Mouse (Mus musculus) neural tube, embryonic 14.5 days (tissue): ENCODE measurements at regions not wholly inside any gene's neighbourhood (a gene's known extent, or its start where the extent isn't known, plus 50 kb on each side); places are given as distances from the start of the nearest gene placed in this dataset.
A peak's percentile ranks its signal among the peaks of the same experiment; 100 is the strongest.

Source experiments
- ATAC-seq: fragments of 200-750 bp; cut with Nextera tagmentation; 2 replicates; pipeline ENCODE4 v1.8.0; 2017; ENCODE audit warnings: low read depth, mild to moderate bottlenecking, moderate TSS enrichment, moderate library complexity
- H3K27ac ChIP-seq: fragments of 300-500 bp; sonication (generic); 2 replicates; pipeline ENCODE4 v1.5.1; 2014; ENCODE audit warnings: low read depth, mild to moderate bottlenecking, control low read depth, low read length, moderate library complexity, mixed read lengths
- H3K27me3 ChIP-seq: fragments of 300-500 bp; sonication (generic); 2 replicates; pipeline ENCODE4 v1.6.1; 2014; ENCODE audit warnings: low read length; ENCODE audit not compliant: control insufficient read depth, insufficient read depth
- H3K36me3 ChIP-seq: fragments of 300-500 bp; sonication (generic); 2 replicates; pipeline ENCODE4 v1.6.1; 2014; ENCODE audit warnings: low read length, mixed read lengths; ENCODE audit not compliant: control insufficient read depth, insufficient read depth
- H3K4me1 ChIP-seq: fragments of 300-500 bp; sonication (generic); 2 replicates; pipeline ENCODE4 v1.6.1; 2014; ENCODE audit warnings: low read length; ENCODE audit not compliant: control insufficient read depth, insufficient read depth
- H3K4me2 ChIP-seq: fragments of 300-500 bp; sonication (generic); 2 replicates; pipeline ENCODE4 v1.6.1; 2014; ENCODE audit warnings: mild to moderate bottlenecking, low read depth, low read length, control low read depth
- H3K4me3 ChIP-seq: fragments of 300-500 bp; sonication (generic); 2 replicates; pipeline ENCODE4 v1.5.1; 2014; ENCODE audit warnings: low read depth, low read length, control low read depth, mixed read lengths
- H3K9ac ChIP-seq: fragments of 300-500 bp; sonication (generic); replicated peaks from 2 replicates; pipeline ENCODE4 v1.6.1; 2014; ENCODE audit warnings: low read depth, mild to moderate bottlenecking, control low read depth, low read length, mixed read lengths
- H3K9me3 ChIP-seq: fragments of 300-500 bp; sonication (generic); 2 replicates; pipeline ENCODE4 v1.6.1; 2016; ENCODE audit warnings: low read length; ENCODE audit not compliant: control insufficient read depth
- WGBS: fragments of 180-500 bp; shearing (Covaris S2); extraction: QIAGEN DNeasy Blood & Tissue Kit; methylation state at CpG from one replicate; pipeline ENCODE4 v1.1.7; 2014; 5-methylcytosine and 5-hydroxymethylcytosine counted together

GRCm38 (mm10) chr1:35535470-35535869, 532.7 kb upstream of the Hs6st1 start:
- Histone ChIP-seq H3K4me2 (no peak overlapping the region), H3K9me3 (no peaks in the 10 kb centered on the region), H3K27me3 (no peaks in the 10 kb centered on the region), H3K4me3 (no peak overlapping the region), H3K36me3 (no peaks in the 10 kb centered on the region), H3K27ac (no peak overlapping the region), H3K4me1 (no peaks in the 10 kb centered on the region), H3K9ac (no peak overlapping the region)
- no peak for ATAC-seq

DNA sequence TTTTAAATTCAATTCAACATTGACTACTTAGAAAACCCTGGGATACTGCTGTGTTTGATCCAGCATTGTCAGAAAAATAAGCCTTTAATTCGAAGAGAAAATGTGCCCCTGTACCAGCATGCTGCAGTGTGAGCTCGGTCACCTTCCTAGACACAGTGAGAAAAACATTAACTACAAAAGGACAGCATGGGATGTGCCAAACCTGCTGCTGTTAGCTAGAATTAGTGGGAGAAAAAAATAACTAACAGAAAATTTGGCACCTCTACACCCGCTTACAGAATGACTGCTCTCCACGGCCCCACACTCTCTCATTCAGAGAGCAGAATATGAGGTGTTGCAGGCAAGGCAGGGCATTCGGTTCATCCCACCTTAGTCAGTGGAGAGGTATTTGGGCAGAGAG, 531.9 kb upstream of the Hs6st1 start:
- Histone ChIP-seq H3K9me3 (no peaks in the 10 kb centered on the region), H3K27ac (no peak overlapping the region), H3K4me1 (no peaks in the 10 kb centered on the region), H3K27me3 (no peaks in the 10 kb centered on the region), H3K4me3 (no peak overlapping the region), H3K4me2 (no peak overlapping the region), H3K36me3 (no peaks in the 10 kb centered on the region), H3K9ac (no peak overlapping the region)
- 93% methylated on average over 5 of the region's 5 CpGs for WGBS
- ATAC-seq = no peak

GRCm38 (mm10) chr1:35548845-35549244, 519.4 kb upstream of the Hs6st1 start:
- H3K4me1 ChIP-seq = no peaks in the 10 kb centered on the region
- H3K4me3 ChIP-seq = no peak overlapping the region
- no peaks in the 10 kb centered on the region for H3K27me3 ChIP-seq
- no peak overlapping the region for H3K9ac ChIP-seq
- no peak overlapping the region for H3K4me2 ChIP-seq
- WGBS = 83% methylated on average over 3 of the region's 3 CpGs
- no peaks in the 10 kb centered on the region for H3K9me3 ChIP-seq
- H3K36me3 ChIP-seq = no peaks in the 10 kb centered on the region
- H3K27ac ChIP-seq = no peak overlapping the region
- ATAC-seq = no peak

DNA sequence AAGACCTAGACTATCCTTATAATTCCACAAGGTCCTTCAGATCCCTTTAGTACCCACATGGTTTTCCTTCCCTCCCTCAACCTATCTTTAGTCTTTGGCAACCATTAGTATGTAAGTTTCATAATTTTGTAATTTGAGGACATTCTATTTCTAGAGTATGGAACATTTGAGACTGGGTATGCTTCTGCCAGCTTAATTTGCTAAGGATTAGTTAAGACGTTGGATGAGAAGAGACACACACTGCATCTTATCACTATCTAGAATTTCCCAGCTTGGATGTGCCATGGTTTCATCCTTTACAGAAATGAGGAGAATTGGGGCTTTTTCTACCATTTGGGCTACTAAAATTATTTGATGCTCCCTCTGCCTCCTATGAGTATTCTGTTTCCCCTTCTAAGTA, 516.7 kb upstream of the Hs6st1 start:
- H3K27ac ChIP-seq = no peak overlapping the region
- no peak for ATAC-seq
- no peaks in the 10 kb centered on the region for H3K27me3 ChIP-seq
- WGBS = 88% methylated on average over 1 of the region's 1 CpGs
- H3K4me3 ChIP-seq = no peak overlapping the region
- H3K9ac ChIP-seq = no peak overlapping the region
- no peaks in the 10 kb centered on the region for H3K4me1 ChIP-seq
- H3K9me3 ChIP-seq = no peaks in the 10 kb centered on the region
- H3K4me2 ChIP-seq = no peak overlapping the region
- H3K36me3 ChIP-seq = no peaks in the 10 kb centered on the region

DNA sequence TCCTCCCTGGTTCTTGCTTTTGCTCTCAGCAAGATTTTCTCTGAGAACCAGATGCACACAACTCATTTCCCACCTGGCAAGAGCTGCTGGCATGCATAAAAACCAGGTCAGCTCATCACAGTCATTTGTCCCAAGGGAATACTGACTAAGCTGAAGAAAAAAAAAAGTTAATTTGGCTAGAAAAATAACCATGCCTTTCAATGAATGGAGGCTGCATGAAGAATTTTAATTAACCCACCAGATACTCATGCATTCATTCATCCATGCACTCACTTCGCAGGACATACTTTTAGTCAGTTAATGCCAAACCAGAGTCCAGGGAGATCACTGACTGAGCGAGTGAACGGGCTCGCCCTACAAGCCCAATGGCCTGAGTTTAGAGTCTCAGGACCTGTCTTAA, 505.4 kb upstream of the Hs6st1 start:
- 91% methylated on average over 4 of the region's 4 CpGs for WGBS
- no peak overlapping the region for H3K27ac ChIP-seq
- no peaks in the 10 kb centered on the region for H3K9me3 ChIP-seq
- H3K4me2 ChIP-seq = no peak overlapping the region
- no peak overlapping the region for H3K4me3 ChIP-seq
- no peaks in the 10 kb centered on the region for H3K27me3 ChIP-seq
- H3K4me1 ChIP-seq = no peaks in the 10 kb centered on the region
- ATAC-seq = no peak
- H3K36me3 ChIP-seq = no peaks in the 10 kb centered on the region
- no peak overlapping the region for H3K9ac ChIP-seq

- Histone ChIP-seq H3K9me3 (no peaks in the 10 kb centered on the region), H3K9ac (no peak overlapping the region), H3K4me1 (no peaks in the 10 kb centered on the region), H3K36me3 (no peaks in the 10 kb centered on the region), H3K4me3 (no peak overlapping the region), H3K27ac (no peak overlapping the region), H3K4me2 (no peak overlapping the region), H3K27me3 (no peaks in the 10 kb centered on the region)
- WGBS = 68% methylated on average over 1 of the region's 1 CpGs
- ATAC-seq = peak; percentile 72; the same call in 1 of the 2 replicates
Measured at GRCm38 (mm10) chr1:35575203-35575602, 493.0 kb upstream of the Hs6st1 start.

- 71% methylated on average over 3 of the region's 3 CpGs for WGBS
- no peak overlapping the region for H3K4me2 ChIP-seq
- no peak overlapping the region for H3K27ac ChIP-seq
- H3K4me1 ChIP-seq = no peaks in the 10 kb centered on the region
- H3K4me3 ChIP-seq = no peak overlapping the region
- no peaks in the 10 kb centered on the region for H3K9me3 ChIP-seq
- H3K36me3 ChIP-seq = no peaks in the 10 kb centered on the region
- H3K27me3 ChIP-seq = no peaks in the 10 kb centered on the region
- ATAC-seq = no peak
- H3K9ac ChIP-seq = no peak overlapping the region
Measured at GRCm38 (mm10) chr1:35579392-35579791, 488.8 kb upstream of the Hs6st1 start.

- Histone ChIP-seq H3K4me1 (no peaks in the 10 kb centered on the region), H3K36me3 (no peaks in the 10 kb centered on the region), H3K4me2 (no peak overlapping the region), H3K9ac (no peak overlapping the region), H3K9me3 (no peaks in the 10 kb centered on the region), H3K4me3 (no peak overlapping the region), H3K27me3 (no peaks in the 10 kb centered on the region), H3K27ac (no peak overlapping the region)
- 84% methylated on average over 4 of the region's 4 CpGs for WGBS
- ATAC-seq = no peak
Measured at GRCm38 (mm10) chr1:35579992-35580391, 488.2 kb upstream of the Hs6st1 start.

- 50% methylated on average over 3 of the region's 3 CpGs for WGBS
- H3K27me3 ChIP-seq = no peaks in the 10 kb centered on the region
- no peaks in the 10 kb centered on the region for H3K9me3 ChIP-seq
- no peak overlapping the region for H3K4me2 ChIP-seq
- H3K9ac ChIP-seq = no peak overlapping the region
- no peaks in the 10 kb centered on the region for H3K36me3 ChIP-seq
- no peak overlapping the region for H3K27ac ChIP-seq
- H3K4me1 ChIP-seq = no peaks in the 10 kb centered on the region
- H3K4me3 ChIP-seq = no peak overlapping the region
- no peak for ATAC-seq
Measured at GRCm38 (mm10) chr1:35580474-35580873, 487.7 kb upstream of the Hs6st1 start.

- 89% methylated on average over 2 of the region's 2 CpGs for WGBS
- H3K27ac ChIP-seq = no peak overlapping the region
Measured at GRCm38 (mm10) chr1:35587900-35588299, 480.3 kb upstream of the Hs6st1 start.

More at GRCm38 (mm10) chr1:35587900-35588299, 480.3 kb upstream of the Hs6st1 start:
- ATAC-seq = no peak
- no peak overlapping the region for H3K9ac ChIP-seq
- 0 out of 2 replicates have a peak, but pooled peaks cover 3% of the 10 kb centered on the region for H3K4me1 ChIP-seq
- no peak overlapping the region for H3K4me3 ChIP-seq
- no peaks in the 10 kb centered on the region for H3K27me3 ChIP-seq
- no peaks in the 10 kb centered on the region for H3K9me3 ChIP-seq
- no peaks in the 10 kb centered on the region for H3K36me3 ChIP-seq
- no peak overlapping the region for H3K4me2 ChIP-seq
